Mouse (Mus musculus): ENCODE measurements around the gene Lingo3. TPM values are rescaled to one million over a fixed set of nuclear protein-coding genes. Genes with fewer than 3 reads are reported as not detected.

The Lingo3 gene
- polyA plus RNA-seq, 1 experiment from 2014 or later: 0.04 TPM

DNA sequence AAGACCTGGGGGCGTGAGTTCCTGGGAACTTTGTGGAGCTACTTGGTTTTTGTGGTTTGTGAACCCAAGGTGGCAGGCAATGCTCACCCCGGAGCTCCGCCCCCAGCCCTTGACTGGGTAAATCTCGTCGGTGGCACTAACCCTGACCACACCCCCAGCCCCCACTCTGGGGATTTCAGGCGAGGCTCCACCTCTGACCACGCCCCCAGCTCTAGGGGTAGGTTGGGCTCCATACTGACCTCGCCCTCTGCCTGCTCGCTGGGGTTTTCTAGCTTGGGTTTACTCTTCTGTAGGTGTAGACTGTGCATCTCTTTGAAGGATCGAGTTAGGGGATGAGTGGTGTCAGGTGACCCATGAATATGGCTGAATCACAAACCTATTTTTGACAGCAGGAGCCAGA lies 4.7 kb upstream of the Lingo3 start:
- no peak for TF ChIP-seq CTCF (IDR thresholded peaks at IDR 0.05; ENCODE audit: low read depth)

DNA sequence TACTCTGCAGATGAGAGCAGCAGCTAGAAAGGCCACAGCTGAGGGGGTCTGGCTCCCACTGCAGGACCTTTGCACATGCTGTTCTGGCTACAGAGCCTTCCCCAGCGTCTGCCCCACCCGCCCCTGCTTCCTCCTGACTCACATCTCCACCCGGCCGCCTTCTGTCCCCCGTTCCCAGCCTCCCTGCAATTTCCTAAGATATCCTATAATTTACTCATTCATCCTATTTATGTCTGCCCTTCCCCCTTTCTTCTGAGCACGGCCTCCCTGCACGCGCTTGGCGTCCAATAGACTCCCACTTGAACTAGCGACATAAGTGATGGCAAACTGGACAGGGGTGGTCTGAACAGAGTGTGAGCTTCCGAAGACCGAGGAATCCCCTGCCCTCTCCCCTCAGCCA lies 1.9 kb upstream of the Lingo3 start:
- Histone ChIP-seq H3K36me3 (ENCODE audit: control insufficient read depth, insufficient read depth) (no peaks in the 10 kb centered on the region), H3K4me1 (replicated peaks; ENCODE audit: control insufficient read depth, insufficient read depth, low read length) (no peaks in the 10 kb centered on the region), H3K27me3 (replicated peaks; ENCODE audit: control insufficient read depth, insufficient read depth, low read length) (peaks cover 34% of the 10 kb centered on the region), H3K4me2 (replicated peaks; ENCODE audit: low read depth) (no peak overlapping the region), H3K9me3 (ENCODE audit: control insufficient read depth) (no peaks in the 10 kb centered on the region), H3K27ac (ENCODE audit: low read depth, low read length) (no peak overlapping the region), H3K4me3 (ENCODE audit: low read depth, low read length) (no peak overlapping the region), H3K9ac (ENCODE audit: low read depth, low read length) (no peak overlapping the region)
- WGBS: 66% methylated on average over 12 of the region's 12 CpGs
- TF ChIP-seq CTCF (IDR thresholded peaks at IDR 0.05; ENCODE audit: low read depth): no peak
- no peak for ATAC-seq

More for the DNA sequence above, 4.7 kb upstream of the Lingo3 start:
- no peak for ATAC-seq
- Histone ChIP-seq H3K4me1 (replicated peaks; ENCODE audit: control insufficient read depth, insufficient read depth, low read length) (no peaks in the 10 kb centered on the region), H3K4me2 (replicated peaks; ENCODE audit: low read depth) (no peak overlapping the region), H3K9me3 (ENCODE audit: control insufficient read depth) (no peaks in the 10 kb centered on the region), H3K36me3 (ENCODE audit: control insufficient read depth, insufficient read depth) (peaks cover 22% of the 10 kb centered on the region), H3K27me3 (replicated peaks; ENCODE audit: control insufficient read depth, insufficient read depth, low read length) (peaks cover 18% of the 10 kb centered on the region), H3K27ac (ENCODE audit: low read depth, low read length) (no peak overlapping the region), H3K4me3 (ENCODE audit: low read depth, low read length) (no peak overlapping the region), H3K9ac (ENCODE audit: low read depth, low read length) (no peak overlapping the region)
- 9% methylated on average over 10 of the region's 10 CpGs for WGBS

GRCm38 (mm10) chr10:80845055-80845693 lies 1.3 kb upstream of the Lingo3 start:
- Histone ChIP-seq H3K36me3 (ENCODE audit: control insufficient read depth, insufficient read depth) (no peaks in the 10 kb centered on the region), H3K4me2 (replicated peaks; ENCODE audit: low read depth) (no peak overlapping the region), H3K4me3 (ENCODE audit: low read depth, low read length) (no peak overlapping the region), H3K27me3 (replicated peaks; ENCODE audit: control insufficient read depth, insufficient read depth, low read length) (peaks cover 34% of the 10 kb centered on the region), H3K9ac (ENCODE audit: low read depth, low read length) (no peak overlapping the region), H3K9me3 (ENCODE audit: control insufficient read depth) (no peaks in the 10 kb centered on the region), H3K4me1 (replicated peaks; ENCODE audit: control insufficient read depth, insufficient read depth, low read length) (no peaks in the 10 kb centered on the region), H3K27ac (ENCODE audit: low read depth, low read length) (no peak overlapping the region)
- no peak for TF ChIP-seq CTCF (IDR thresholded peaks at IDR 0.05; ENCODE audit: low read depth)
- no peak for ATAC-seq
- WGBS: 70% methylated on average over 8 of the region's 8 CpGs

DNA sequence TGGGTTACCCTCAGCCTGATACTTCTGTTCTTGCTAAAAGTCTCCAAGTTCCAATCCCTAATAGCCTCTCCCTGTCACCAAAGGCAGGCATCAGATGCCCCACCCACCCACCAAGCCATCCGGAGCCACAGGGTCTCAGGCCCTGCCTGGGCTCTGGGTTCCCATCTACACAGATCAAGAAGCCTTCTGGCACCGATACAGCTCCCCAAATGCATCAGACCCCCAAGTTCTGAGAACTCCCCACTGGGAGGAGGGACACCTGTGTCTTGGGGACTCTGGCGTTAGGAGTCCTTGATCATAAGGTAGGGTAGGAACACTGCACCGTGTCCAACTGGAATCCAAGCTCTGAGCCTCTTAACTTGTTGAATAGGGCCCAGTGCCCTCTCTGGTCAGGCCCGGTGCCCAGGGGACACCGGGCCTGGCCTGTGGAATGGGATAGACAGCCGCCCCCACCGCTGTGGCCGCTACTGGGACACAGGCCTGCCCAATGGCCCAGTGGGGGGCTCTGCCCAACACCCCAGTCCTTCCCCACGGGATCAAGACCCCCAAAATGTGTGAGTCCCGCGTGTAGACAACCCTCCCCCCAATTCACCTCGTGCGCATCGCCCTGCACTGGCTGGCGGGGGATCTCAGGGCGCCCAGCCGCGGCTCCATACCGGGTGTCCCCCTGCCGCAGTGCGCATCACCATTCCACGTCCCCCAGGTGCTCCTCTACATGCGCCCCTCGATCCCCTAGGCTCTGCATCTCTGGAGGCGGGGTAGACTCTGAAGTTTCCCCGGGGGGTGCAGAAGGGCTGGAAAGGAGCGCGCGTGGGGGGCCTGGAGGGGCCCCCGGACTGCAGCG lies 530 bp downstream of the Lingo3 start:
- H3K4me1 ChIP-seq (replicated peaks; ENCODE audit: control insufficient read depth, insufficient read depth, low read length): no peaks in the 10 kb centered on the region
- peak overlapping the region; percentile 40 for H3K4me3 ChIP-seq (ENCODE audit: low read depth, low read length)
- H3K27me3 ChIP-seq (replicated peaks; ENCODE audit: control insufficient read depth, insufficient read depth, low read length): peaks cover 34% of the 10 kb centered on the region
- no peak for TF ChIP-seq CTCF (IDR thresholded peaks at IDR 0.05; ENCODE audit: low read depth)
- H3K36me3 ChIP-seq (ENCODE audit: control insufficient read depth, insufficient read depth): no peaks in the 10 kb centered on the region
- 13% methylated on average over 32 of the region's 32 CpGs for WGBS
- H3K27ac ChIP-seq (ENCODE audit: low read depth, low read length): no peak overlapping the region
- no peaks in the 10 kb centered on the region for H3K9me3 ChIP-seq (ENCODE audit: control insufficient read depth)
- peak overlapping the region; percentile 71 for H3K4me2 ChIP-seq (replicated peaks; ENCODE audit: low read depth)
- no peak for ATAC-seq
- H3K9ac ChIP-seq (ENCODE audit: low read depth, low read length): no peak overlapping the region

DNA sequence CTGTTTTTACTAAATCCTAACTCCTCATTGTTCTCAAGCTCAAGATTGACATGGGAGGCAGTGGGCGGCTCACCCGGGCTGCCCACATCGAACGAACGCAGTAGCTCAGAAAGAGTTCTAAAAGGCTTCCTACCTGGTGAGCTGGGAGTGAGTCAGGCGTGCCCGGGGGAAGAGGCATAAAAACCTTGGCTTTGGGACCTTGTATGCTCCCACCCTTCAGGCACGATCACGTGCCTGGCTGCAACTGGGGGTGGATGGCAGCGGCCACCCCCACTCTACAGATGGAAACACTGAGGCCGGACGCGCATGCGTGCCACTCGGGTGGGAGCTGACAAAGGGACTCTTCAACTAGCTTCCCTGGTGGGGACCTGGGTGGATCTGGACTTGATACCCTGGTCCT lies 1.5 kb downstream of the Lingo3 start:
- Histone ChIP-seq H3K4me1 (replicated peaks; ENCODE audit: control insufficient read depth, insufficient read depth, low read length) (no peaks in the 10 kb centered on the region), H3K9me3 (ENCODE audit: control insufficient read depth) (no peaks in the 10 kb centered on the region), H3K27me3 (replicated peaks; ENCODE audit: control insufficient read depth, insufficient read depth, low read length) (peaks cover 34% of the 10 kb centered on the region), H3K36me3 (ENCODE audit: control insufficient read depth, insufficient read depth) (no peaks in the 10 kb centered on the region), H3K9ac (ENCODE audit: low read depth, low read length) (no peak overlapping the region), H3K27ac (ENCODE audit: low read depth, low read length) (no peak overlapping the region), H3K4me2 (replicated peaks; ENCODE audit: low read depth) (no peak overlapping the region), H3K4me3 (ENCODE audit: low read depth, low read length) (no peak overlapping the region)
- 81% methylated on average over 15 of the region's 15 CpGs for WGBS
- TF ChIP-seq CTCF (IDR thresholded peaks at IDR 0.05; ENCODE audit: low read depth): no peak
- ATAC-seq: no peak

- Histone ChIP-seq H3K36me3 (ENCODE audit: control insufficient read depth, insufficient read depth) (no peaks in the 10 kb centered on the region), H3K27me3 (replicated peaks; ENCODE audit: control insufficient read depth, insufficient read depth, low read length) (peaks cover 40% of the 10 kb centered on the region), H3K4me2 (replicated peaks; ENCODE audit: low read depth) (no peak overlapping the region), H3K4me3 (ENCODE audit: low read depth, low read length) (no peak overlapping the region), H3K27ac (ENCODE audit: low read depth, low read length) (no peak overlapping the region), H3K9ac (ENCODE audit: low read depth, low read length) (no peak overlapping the region), H3K9me3 (ENCODE audit: control insufficient read depth) (no peaks in the 10 kb centered on the region), H3K4me1 (replicated peaks; ENCODE audit: control insufficient read depth, insufficient read depth, low read length) (no peaks in the 10 kb centered on the region)
- no peak for TF ChIP-seq CTCF (IDR thresholded peaks at IDR 0.05; ENCODE audit: low read depth)
- 58% methylated on average over 2 of the region's 2 CpGs for WGBS
- ATAC-seq: no peak
Observed at GRCm38 (mm10) chr10:80841685-80842084, 2.2 kb downstream of the Lingo3 start.
